Mouse (Mus musculus): ENCODE measurements around the gene Rpl37a. TPM values are rescaled to one million over a fixed set of nuclear protein-coding genes. Genes with fewer than 3 reads are reported as not detected.

Gene Rpl37a
- total RNA-seq (2021): 100 to 1,000 TPM; 500 to 588 TPM

DNA sequence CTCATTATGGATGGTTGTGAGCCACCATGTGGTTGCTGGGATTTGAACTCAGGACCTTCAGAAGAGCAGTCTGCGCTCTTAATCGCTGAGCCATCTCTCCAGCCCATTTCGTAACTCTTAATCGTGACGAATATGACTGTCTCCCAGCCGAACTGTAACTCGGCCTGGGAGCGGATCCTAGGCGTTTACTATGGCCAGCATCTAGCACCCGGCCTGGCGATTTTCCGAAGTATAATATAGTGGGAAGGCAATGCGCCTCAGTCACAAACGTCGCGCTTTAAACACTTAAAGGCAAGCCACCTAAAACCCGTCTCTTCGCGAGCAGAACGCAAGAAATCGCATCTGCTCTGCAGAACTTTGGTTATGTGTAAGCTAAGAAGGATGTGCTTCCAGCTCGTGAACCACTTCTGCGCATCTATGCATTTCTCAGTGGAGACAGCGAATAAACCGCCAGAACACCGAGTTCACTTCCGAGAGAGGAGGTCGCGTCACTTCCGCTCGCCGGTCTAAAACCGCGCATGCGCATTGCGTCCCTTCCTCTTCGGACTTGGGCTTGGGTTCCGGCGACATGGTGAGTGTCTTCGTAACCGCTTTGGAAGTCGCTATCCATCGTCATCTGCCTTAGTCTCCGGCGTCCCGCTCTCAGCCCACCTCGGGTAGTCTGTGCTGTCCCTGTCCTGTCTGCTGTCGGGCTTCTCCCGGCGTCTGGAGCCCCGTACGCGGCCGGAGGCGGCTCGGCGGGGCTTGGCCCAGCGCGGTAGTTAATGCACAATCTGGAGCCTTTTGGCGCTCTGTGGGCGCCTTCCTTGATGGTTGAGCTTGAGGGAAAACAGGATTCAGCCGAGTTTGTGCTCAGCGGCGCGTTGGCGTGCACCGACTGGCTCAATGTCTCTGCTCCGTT lies at the start of gene Rpl37a:
Gene Rpl37a, plus strand, starts transcription at position 538 of the 901 bp plus-strand sequence.
- DNase-seq (ENCODE audit: low spot score in 2 of 2): peak; percentile 97 to 98
- intact Hi-C loops (cut with DNase I): no loop called here

DNA sequence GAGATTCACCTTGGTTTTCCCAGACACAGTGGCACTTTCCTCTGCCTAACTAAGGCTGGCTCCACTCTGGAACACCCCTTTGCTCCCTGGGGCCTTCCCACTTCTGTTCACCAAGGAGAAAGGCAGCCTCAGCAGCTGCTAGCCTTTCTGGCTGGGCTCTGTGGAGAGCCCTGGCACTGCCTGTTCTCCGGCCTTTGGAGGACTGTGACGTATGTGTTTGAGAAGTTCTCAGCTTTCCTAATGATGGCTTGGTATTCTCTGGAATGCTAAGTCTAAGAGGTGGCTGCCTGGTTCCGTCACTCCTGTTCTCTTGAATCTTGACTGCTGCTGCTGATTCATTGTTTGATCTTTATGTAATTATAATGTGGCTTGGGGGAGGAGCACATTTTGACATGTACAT lies 38.0 kb upstream of the Rpl37a start:
- DNase-seq (ENCODE audit: low spot score in 2 of 2): no peak
- intact Hi-C loops (cut with DNase I): no loop called here

DNA sequence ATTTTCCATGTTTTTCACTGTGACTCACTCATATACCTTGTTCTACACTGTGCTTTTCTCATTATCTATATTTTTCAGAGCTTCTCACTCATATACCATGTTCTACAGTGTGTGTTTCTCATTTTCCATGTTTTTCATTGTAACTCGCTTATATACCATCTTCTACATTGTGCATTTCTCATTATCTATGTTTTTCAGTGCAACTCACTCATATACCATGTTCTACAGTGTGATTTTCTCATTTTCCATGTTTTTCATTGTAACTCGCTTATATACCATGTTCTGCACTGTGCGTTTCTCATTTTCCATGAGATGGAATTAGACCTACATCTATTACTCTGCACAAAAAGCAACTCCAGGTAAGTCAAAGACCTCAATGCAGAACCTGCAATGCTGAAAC lies 14.8 kb upstream of the Rpl37a start:
- no peak for DNase-seq (ENCODE audit: low spot score in 2 of 2)
- intact Hi-C loops (cut with DNase I): no loop called here

DNA sequence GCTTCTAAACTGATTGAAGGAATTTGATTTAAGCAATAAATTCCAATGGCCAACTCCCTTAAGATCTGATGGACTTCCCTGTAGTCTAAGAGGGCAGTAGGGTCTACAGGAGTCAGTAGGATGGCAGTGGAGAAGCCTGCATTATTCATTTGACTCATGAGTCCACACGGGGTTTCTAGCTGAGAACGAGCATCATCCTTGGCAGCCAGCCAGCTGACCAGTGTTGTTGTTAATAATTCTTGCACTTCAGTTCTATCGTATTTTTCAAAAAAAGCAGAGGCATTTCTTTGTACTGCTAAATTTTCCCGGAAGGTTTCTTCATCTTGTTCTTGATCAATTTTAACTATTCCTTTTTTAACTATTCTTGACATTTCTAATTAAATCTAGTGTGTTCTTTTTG lies 12.4 kb upstream of the Rpl37a start:
- no peak for DNase-seq (ENCODE audit: low spot score in 2 of 2)

DNA sequence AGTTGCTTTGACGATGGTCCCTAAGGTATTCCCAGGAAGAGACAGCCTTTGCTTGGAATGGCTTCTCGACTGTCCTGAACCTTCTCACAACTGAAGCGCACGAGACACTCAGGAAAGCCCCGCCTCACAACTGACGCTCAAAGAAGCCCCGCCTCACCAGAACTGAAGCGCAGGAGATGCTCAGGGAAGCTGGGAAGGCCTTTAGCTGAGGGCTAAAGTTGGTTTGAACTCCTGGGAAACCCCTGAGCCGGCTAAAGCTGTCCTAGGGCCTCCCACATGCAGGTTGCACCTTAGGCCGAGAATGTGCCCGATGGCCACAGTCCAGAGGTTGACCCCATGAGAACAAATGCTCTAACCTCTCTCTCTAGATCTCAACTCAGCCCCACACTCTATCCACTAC lies 10.6 kb upstream of the Rpl37a start, which contains the start of gene Ankar:
Gene Ankar, minus strand, starts transcription at position 101 of the 400 bp plus-strand sequence.
- DNase-seq (ENCODE audit: low spot score in 2 of 2): no peak
- intact Hi-C loops (cut with DNase I): loop anchor here (10.0 kb wide), 1 partner anchor 386 kb away; no protein-coding TSS in a partner anchor

More for the DNA sequence above, 12.4 kb upstream of the Rpl37a start:
- intact Hi-C loops (cut with DNase I): no loop called here

DNA sequence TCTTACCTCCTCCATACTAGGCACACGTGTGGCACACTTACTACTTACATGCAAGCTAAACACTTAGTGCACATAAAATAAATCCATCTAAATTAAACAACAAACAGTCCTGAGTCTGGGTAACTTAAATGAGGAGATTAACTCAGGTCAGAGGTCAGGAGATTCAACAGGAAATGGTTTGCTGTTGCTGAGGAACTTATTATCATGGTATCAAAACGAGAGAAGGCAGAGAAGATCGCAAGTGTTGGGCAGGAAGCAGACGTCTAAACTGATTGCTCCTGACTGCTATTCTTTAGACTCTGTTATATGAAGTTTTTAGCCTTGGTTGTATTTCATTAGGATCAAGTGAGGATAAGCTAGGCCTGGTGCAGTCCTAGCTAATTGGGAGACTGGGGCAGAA lies 3.6 kb upstream of the Rpl37a start:
- intact Hi-C loops (cut with DNase I): loop anchor here (10.0 kb wide), 1 partner anchor 393 kb away; no protein-coding TSS in a partner anchor
- DNase-seq (ENCODE audit: low spot score in 2 of 2): no peak

DNA sequence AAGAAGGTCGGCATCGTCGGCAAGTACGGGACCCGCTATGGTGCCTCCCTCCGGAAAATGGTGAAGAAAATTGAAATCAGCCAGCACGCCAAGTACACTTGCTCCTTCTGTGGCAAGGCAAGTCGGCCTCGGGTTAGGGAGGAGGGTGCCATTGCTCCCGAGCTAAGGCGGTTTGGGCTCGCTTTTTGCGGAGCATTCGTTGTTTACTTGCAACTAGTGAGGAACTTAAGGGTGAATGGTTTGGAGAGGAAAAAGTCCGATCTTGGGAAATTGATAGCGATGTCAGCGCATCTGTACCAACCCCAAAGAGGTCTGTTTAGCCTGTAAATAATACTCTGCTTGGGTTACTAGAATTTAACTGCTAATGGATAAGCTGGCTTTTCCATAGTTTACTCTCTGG lies 594 bp downstream of the Rpl37a start:
- no peak for DNase-seq (ENCODE audit: low spot score in 2 of 2)
- intact Hi-C loops (cut with DNase I): no loop called here

DNA sequence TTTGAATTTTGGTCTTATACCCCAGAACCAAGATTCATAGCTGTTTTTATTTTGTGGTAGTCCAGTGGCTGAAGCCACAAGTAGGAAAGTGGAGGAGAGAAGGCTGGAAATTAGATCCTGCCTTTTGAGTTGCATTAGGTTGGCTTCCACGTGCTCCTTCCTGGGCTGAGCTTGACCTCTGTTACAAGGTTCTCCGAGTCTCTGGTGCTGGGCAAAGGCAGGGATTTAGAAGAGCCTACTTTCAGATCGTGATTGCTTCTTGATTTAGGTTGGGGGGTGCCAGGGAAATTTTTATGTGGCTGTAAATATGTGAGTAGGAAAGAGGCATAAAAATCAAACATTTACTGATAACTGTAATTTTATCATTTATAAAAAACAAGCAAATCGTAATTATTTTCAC lies 3.5 kb downstream of the Rpl37a start:
- DNase-seq (ENCODE audit: low spot score in 2 of 2): no peak
- intact Hi-C loops (cut with DNase I): no loop called here

DNA sequence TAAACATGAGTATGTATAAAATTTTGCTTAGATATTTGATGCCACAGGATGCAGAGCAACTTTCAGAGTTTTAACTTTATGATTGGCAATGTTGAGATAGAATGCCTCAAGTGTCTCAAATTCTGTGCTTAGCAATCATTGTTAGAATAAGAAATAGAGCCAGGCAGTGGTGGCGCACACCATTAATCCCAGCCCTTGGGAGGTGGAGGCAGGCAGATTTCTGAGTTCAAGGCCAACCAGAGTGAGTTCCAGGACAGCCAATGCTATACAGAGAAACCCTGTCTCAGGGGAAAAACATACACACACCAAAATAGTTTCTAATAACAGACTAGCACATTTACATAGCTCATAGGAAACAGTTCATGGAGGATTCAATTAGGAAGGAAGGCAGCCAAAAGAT lies 4.0 kb downstream of the Rpl37a start:
- intact Hi-C loops (cut with DNase I): loop anchor here (5.0 kb wide), 1 partner anchor 1112 kb away; no protein-coding TSS in a partner anchor
- DNase-seq (ENCODE audit: low spot score in 2 of 2): no peak

DNA sequence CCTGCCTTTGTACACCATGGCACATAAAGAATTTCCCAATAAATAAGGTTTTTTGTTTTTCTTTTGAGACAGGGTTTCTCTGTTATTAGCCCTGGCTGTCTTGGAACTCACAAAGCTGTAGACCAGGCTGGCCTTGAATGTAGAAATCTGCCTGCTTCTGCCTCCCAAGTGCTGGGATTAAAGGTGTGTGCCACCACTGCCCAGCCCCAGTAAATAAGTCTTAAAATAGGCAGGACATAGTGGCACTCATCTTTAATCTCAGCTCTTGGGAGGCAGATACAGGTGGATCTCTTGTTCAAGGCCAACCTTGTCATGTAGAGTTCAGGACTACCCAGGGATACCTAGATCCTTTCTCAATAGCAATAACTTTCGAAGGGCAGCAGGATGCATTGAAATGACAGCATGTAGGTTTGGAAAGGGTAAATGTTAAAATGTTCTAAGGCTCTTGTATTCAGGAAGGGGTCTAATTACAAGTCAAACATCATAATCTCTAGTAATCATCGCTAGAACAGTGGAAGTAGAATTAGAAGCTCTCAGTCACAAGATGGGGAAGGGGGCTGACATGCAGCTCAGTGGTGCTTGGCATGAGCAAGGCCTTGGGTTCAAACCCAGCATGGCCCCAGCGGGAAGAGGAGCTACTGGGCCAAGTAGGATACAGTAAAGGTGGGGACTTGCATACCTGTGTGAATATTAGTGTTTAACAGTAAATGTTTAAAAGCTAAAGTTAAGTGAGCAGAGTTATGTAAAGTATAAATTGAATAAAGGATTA lies 4.7 kb downstream of the Rpl37a start:
- intact Hi-C loops (cut with DNase I): loop anchor here (5.0 kb wide), 1 partner anchor 1112 kb away; no protein-coding TSS in a partner anchor
- DNase-seq (ENCODE audit: low spot score in 2 of 2): no peak

DNA sequence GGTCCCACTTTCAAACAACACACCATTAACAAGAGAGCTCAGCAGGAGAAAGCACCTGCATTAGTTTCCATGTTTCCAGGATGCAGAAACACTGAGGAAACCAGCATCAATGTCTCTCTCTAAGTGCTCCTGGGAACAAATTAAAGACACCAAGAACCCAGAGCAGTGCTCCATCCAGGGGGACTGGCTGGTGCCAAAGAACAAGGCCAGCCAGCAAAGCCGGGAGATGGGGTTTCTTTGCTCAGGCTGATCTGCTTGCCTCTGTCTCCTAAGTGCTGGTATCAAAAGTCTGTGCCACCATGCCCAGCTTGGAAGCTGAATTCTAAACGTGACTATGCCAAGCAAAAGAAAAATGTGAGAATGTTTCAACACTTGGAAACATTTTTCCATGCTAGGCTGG lies 5.3 kb downstream of the Rpl37a start:
- intact Hi-C loops (cut with DNase I): loop anchor here (5.0 kb wide), 1 partner anchor 1111 kb away; no protein-coding TSS in a partner anchor

DNA sequence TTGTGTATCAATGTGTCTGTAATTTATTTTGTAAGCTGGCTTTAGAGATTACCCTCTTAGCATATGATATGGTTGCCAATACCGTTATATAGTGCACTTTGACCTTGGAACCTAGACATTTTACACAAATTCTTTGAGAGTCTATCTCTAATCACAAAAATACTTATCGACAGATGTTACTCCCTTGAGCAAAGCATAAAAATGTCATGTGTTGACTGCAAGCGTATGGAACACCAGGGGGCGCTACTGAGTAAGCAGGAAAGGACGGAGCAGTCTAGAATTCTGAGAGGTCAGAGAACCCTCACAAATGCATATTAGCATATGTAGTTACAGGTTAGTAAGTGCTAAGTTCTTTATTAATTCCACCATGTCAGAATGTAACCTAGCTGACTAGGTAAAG lies 5.8 kb downstream of the Rpl37a start:
- intact Hi-C loops (cut with DNase I): loop anchor here (5.0 kb wide), 1 partner anchor 1110 kb away; no protein-coding TSS in a partner anchor
- peak; percentile 42 to 66 for DNase-seq (ENCODE audit: low spot score in 2 of 2)

More for the DNA sequence above, 5.3 kb downstream of the Rpl37a start:
- DNase-seq (ENCODE audit: low spot score in 2 of 2): no peak

DNA sequence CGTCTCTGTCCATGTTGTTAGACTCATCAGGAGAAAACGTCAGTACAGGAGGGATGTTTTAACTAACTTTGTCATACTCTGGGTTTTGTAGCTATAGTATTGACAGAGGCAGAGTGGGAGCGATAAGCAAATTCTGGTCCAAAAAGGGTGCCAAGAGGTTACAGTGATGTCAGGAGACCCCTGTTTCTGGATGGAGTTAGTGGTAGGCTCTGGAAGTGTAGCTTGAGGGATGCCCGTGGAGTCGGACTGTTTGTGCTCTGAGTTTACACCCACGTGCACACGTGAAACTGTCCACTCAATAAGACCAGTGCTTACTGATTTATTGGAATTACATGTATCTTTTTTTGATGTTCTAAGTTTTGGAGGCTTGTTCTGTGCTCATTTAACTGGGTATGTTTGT lies 6.5 kb downstream of the Rpl37a start:
- no peak for DNase-seq (ENCODE audit: low spot score in 2 of 2)
- intact Hi-C loops (cut with DNase I): loop anchor here (5.0 kb wide), 1 partner anchor 1110 kb away; no protein-coding TSS in a partner anchor

DNA sequence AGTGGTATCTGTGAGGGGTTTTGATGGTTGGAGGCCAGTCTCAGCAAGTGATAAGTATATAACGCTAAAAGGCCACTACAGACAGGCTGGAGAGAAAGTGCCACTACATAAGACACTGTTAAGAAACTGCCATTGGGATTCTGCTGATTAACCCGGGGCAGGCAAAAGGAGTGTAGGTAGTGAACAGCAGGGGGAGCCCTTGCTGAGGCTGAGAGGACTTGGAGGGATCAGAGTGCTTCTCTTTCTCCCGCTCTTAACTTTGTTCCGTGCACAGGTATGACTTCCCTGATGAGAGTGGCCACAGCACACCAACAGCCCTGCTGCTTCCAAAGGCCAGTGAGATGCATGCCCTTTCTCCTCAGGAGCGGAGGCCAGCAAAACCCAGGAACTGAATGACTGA lies 7.8 kb downstream of the Rpl37a start:
- DNase-seq (ENCODE audit: low spot score in 2 of 2): peak; percentile 33 to 41
- intact Hi-C loops (cut with DNase I): loop anchor here (1.0 to 5.0 kb wide), 2 partner anchors 136 to 1108 kb away; no protein-coding TSS in a partner anchor

DNA sequence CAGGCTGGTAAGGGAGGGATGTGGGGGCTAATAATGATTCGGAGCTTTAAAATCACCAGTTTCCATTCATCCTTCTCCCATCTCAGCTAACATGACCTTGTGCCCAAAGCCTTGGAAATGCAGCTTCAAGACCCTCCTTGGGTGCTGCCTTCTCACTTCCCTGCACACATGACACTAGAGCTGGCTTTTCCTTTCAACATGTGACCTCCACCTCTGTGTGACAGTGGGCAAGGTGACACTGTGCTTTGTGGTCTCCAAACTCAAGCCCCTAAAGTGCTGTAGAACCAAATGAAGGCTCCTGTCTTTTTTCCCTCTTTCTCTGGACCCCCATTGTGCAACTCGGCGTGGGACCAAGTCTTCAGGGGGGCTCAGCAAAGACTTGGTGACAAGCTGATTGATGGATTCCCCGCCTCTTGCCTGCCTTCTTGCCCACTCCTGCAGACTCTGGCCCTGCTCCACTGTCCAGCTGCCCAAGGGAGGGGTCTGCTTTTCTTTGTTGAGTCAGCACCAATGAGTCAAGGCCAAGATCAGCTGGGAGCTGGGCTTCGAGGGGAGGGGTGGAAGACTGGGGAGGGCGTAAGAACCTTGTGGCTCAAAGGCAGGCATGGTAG lies 9.1 kb downstream of the Rpl37a start:
- DNase-seq (ENCODE audit: low spot score in 2 of 2): no peak
- intact Hi-C loops (cut with DNase I): no loop called here

DNA sequence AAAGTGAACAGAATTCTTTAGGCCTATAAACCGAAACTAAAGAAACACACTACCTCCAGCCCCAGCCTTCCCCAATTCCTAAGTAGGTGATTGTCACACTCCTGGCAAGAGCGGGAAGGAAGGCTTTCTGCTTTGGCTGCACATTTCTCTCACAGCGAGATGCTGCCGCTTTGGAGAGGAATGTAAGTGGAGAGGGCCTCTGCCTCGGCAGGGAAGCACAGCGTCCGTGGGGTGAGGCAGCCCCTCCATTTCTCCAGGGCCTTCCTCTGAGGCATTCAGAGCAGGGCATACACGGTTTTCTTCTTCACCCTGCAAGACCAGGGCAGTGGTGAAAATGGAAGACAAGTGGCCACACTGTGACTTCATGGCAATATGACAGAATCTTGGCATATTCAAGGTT lies 11.6 kb downstream of the Rpl37a start:
- no peak for DNase-seq (ENCODE audit: low spot score in 2 of 2)
- intact Hi-C loops (cut with DNase I): no loop called here

DNA sequence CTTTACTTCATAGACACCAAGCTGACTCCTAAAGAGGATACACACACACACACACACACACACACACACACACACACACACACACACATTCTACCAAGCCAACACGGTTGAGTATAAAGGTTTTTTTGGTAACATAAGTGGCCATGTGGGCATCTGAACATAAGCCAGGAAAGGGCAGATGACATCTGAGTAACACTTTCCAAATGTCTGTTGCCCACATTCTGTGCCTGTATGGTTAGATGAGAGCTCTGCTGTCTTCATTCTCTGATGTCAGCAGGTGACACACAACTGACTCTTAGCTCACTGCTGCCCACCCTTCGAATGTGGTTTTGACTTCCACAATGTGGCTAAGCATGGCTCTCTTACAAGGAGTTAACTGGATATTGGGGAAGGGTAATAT lies 13.3 kb downstream of the Rpl37a start:
- no peak for DNase-seq (ENCODE audit: low spot score in 2 of 2)
- intact Hi-C loops (cut with DNase I): no loop called here

DNA sequence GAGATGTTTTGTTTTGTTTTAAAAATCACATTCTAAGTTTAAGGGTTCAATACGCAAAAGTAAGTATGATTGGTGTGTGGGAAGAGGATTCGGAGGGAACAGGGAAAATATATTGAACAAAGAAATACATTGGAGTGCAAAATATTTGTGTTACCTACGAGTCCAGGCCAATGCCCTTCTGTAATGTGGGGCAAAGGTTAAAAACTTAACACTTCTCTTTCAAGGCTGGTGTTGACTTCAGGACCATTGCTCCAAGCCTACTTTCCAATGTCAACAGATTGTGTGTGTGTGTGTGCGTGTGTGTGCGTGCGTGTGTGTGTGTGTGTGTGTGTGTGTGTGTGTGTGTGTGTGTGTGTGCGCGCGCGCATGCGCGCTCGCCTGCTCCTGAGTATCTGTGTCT lies 14.9 kb downstream of the Rpl37a start:
- no peak for DNase-seq (ENCODE audit: low spot score in 2 of 2)
- intact Hi-C loops (cut with DNase I): no loop called here

DNA sequence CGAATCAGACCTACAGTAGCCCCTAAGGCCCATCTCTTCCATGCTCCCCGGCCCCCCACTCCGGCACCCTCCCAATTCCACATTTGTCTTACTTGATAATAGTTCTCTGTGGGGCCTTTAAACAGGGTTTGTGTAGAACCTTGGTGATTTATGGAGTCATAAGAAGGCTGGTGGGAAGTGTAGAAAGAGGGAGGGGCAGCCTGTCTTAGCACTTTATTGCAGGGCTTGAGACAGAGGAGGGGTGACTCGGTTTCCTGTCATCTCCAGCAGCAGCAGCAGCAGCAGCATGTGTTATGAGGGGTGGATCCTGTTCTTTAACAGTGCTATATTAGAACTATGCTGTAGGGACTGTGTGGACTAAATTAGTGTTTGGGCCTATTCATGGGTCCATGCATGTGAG lies 17.7 kb downstream of the Rpl37a start:
- intact Hi-C loops (cut with DNase I): no loop called here
- DNase-seq (ENCODE audit: low spot score in 2 of 2): no peak

DNA sequence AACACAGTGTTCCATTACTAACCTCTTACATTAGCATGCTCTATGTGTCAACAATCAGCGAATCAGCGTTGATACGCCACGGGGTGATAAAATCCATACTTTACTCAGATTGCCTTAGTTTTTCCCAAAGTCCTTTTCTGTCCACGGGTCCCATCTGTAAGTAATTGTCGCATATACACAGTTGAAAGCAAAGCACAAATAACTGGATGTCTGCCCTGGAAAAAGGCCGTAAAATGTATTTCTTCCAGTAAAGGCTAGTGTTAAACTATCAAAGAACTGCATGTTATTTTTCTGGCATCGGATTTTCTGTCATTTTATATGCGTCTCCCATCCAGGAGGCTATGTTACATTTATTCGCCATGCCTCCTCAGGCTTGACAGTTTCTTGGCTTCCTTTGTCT lies 19.0 kb downstream of the Rpl37a start:
- intact Hi-C loops (cut with DNase I): loop anchor here (10.0 kb wide), 1 partner anchor 95 kb away; the partner anchor contains the start of gene Igfbp2
- DNase-seq (ENCODE audit: low spot score in 2 of 2): no peak
